Mouse (Mus musculus): ENCODE data around the gene Dlgap1.
"Not testable (repeated sequence)": the region's sequence is repeated elsewhere in the genome, so short reads cannot be mapped to it uniquely, and the experiment has no call there.

The Dlgap1 gene

DNA sequence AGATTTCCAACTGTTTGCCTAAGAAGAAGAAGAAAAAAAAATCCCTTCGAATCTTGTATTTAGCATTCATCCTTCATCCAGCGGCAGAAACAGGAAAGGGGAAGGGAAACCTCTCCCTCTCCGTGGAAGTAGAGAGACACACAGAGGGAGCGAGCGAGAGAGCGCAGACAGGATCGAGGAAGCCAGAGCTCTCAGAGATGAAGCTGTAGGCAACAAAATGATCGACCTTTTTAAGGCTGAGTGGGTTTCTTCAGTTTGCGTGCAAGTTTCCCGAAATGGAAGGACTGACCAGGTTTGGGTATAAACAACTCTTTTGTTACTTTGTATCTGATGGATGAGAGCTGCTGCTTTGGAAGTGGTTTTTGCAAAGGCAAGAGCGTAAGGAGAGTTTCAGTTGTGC lies 553.1 kb downstream of the Dlgap1 start:
- no peak for DNase-seq (ENCODE audit: low read depth in 2 of 2, low spot score in 2 of 2)

DNA sequence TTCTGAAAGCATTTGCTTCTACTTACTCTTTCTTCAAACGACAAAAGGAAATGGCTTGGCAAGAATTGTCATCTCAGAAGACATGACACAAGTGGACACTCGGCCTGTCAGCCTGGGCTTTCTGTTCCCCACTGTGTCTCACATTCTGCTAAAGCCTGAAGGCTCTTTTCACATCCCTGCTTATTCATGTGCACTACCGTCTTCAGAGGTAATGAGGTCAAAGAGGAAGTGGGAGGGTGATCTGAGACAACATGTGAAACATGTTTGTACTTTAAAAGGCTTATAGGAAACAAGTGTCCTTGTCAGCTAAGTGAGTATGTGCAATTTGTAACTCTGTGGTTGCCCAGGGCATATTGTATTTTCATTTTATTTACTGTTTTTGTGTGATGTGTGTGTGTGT lies 557.1 kb downstream of the Dlgap1 start:
- no peak for DNase-seq (ENCODE audit: low read depth in 2 of 2, low spot score in 2 of 2)

DNA sequence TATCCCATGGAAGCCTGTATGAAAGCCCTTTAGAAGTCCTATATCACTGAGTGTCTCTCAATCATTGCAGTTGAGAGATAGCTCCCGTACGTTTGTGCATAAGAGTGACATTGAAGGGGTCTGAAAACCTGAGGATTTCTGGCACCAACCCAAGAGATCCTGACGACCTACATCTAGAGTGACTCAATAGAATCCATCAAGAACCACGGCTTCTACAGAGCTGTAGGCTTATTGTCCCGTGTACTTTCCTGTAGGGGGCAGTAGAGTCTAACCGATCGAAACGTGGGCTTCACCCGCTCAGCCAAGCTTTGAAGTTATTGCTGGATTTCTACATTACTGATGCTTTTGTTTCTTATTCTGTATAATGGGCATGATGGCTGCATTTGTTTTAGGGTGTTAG lies 558.2 kb downstream of the Dlgap1 start:
- DNase-seq (ENCODE audit: low read depth in 2 of 2, low spot score in 2 of 2): peak in 1 of 2 experiments; percentile 19

- DNase-seq (ENCODE audit: low read depth in 2 of 2, low spot score in 2 of 2): no peak
These were observed 559.6 kb downstream of the Dlgap1 start for GRCm38 (mm10) chr17:70528196-70529187.

- DNase-seq (ENCODE audit: low read depth in 2 of 2, low spot score in 2 of 2): no peak
These were observed 565.4 kb downstream of the Dlgap1 start for GRCm38 (mm10) chr17:70534321-70534720.

DNA sequence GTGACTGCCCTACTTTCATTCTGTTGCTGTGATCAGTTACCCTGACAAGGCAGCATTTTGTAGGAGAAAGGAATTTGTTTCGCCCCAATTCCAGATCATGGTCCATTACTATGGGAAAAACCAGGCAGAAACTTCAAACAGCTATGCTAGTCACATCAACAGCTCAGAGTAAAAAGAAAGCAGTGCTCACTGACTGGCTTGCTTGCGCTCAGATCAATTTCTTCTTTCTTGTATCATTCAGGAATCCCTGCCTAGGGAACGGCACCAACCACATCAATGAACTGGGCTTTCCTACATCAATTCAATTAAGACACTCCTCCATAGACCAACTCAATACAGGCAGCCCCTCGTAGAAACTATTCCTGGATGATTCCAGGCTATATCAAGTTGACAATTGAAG lies 572.9 kb downstream of the Dlgap1 start:
- no peak for DNase-seq (ENCODE audit: low read depth in 2 of 2, low spot score in 2 of 2)

DNA sequence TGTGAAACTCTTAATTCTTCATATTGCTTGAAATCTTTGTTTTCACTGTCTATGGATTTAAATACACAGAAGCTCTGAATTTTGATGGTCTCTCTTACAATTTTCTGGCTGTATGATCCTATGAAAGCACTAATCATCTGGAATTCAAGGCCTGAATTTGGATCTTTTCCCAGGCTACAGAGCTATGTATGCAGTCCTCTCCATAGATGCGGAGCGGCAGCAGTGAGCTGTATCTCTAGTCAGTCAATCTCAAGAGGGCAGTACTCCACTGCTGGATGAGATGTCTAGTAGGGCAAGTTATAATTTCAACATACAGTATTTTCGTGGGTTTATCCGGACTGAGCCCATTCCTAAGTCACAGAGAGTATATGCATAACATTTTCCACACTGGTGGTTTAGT lies 581.9 kb downstream of the Dlgap1 start:
- no peak for DNase-seq (ENCODE audit: low read depth in 2 of 2, low spot score in 2 of 2)

DNA sequence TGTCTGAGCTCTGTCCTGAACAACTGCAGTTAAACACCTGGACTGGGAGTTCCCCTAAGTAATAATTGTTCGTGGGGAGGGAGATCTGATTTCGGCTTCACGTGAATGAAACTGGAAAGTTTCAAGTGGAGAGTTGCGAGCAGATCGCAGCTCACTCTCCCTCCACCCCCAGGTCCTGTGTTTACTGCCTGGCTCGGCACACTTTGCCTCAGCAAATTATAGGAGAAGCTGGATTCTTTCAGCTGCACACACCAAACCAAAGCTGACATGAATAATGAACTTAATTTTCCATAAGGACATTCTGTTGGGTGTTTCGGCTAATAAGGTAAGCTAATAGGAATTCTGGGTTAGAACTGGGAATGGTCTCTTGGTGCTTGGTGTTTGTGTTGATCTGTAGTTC lies 592.7 kb downstream of the Dlgap1 start:
- no peak for DNase-seq (ENCODE audit: low read depth in 2 of 2, low spot score in 2 of 2)

GRCm38 (mm10) chr17:70570848-70571247 lies 602.0 kb downstream of the Dlgap1 start:
- DNase-seq (ENCODE audit: low read depth in 2 of 2, low spot score in 2 of 2): no peak

GRCm38 (mm10) chr17:70583042-70583441 lies 614.2 kb downstream of the Dlgap1 start:
- DNase-seq (ENCODE audit: low read depth in 2 of 2, low spot score in 2 of 2): no peak

- DNase-seq (ENCODE audit: low read depth in 2 of 2, low spot score in 2 of 2): no peak
These were observed 618.0 kb downstream of the Dlgap1 start for GRCm38 (mm10) chr17:70586735-70587425.

DNA sequence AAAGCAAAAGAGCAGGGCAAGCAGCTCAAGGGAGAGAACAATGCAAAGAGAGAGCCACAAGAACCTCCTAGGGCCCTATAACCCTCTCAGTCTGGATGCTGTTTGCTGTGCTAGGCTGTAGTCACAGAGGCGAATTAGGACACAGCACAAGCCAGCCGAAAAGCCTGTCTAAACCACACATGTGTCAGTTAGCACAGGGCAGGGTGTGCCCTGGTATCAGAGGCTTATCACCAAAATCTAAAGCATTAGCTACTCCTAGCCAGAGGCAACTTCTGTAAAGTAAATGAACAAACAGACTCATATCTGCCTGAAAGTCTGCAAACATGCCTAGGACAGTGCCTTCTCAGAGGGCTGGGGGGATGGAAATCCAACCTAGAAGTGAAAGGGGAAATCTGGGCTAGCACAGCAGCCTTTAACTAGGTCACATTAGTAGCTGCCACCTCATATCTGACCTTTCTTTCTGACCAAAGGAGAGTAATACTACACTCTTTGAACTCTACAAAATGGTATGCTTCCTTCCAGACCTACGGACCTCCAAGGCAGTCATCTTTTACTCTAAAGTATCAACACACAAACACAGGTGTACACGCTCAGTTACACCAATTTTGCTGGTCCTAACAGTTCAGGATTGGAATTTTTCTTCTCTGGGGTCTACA lies 619.2 kb downstream of the Dlgap1 start:
- DNase-seq (ENCODE audit: low read depth in 2 of 2, low spot score in 2 of 2): not testable (repeated sequence)

- no peak for DNase-seq (ENCODE audit: low read depth in 2 of 2, low spot score in 2 of 2)
These were observed 619.8 kb downstream of the Dlgap1 start for GRCm38 (mm10) chr17:70588691-70589090.

DNA sequence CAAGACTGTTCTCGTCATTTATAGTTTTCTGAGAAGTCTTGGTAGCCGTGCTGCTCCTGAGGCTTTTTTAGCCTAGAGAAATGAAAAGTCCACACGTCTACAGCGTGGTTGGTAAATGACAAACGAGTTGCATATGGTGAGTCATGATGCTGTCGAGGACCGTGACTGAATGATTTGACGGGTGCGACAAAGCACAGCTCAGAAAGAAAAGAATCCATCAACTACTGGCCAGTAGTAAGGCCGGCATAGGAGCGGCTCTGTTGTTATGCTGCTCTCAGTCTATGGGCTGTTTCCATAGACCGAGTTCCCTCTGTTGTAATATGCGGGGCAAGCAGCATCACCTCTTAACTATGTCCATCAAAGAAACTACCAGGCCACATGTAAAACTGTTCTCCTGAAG lies 620.3 kb downstream of the Dlgap1 start:
- DNase-seq (ENCODE audit: low read depth in 2 of 2, low spot score in 2 of 2): no peak

DNA sequence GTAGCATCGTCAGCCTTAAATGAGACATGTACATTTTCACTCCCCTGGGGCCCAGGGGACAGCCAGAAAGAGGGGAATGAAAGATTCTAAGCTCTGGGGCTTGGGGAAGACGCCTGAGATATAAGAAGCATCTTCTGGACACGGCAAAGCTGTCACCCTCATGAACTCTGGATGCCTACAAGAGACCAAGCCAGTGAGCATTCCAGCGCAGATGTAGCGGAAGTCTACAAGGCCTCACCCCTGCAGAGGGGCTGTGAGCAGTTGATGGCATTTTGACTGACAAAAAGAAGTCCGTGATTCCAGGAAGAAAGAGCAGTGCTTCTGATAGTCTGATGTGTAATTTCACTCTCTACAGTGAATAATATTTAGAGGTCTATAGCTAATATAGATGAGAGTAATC lies 621.6 kb downstream of the Dlgap1 start:
- no peak for DNase-seq (ENCODE audit: low read depth in 2 of 2, low spot score in 2 of 2)

GRCm38 (mm10) chr17:70594277-70594676 lies 625.4 kb downstream of the Dlgap1 start:
- no peak for DNase-seq (ENCODE audit: low read depth in 2 of 2, low spot score in 2 of 2)

DNA sequence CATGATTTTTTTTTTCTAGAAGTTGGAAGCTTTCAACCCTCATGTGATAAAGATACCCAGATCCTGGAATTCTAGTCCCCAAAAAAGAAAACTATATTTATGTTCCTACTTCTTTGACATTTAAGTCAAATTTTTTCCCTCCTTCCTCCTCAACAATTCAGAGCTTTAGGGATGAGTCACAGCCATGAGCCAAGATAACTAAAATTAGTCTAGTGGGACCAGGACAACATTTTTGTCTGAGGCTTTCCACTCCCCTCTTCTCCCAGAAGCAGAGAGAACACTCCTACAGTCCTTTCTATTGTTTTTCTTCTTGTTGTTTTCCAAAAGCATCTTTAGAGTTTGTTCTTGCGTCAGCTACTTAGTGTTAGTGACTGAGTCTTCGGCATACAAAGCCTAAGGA lies 627.5 kb downstream of the Dlgap1 start:
- DNase-seq (ENCODE audit: low read depth in 2 of 2, low spot score in 2 of 2): no peak

GRCm38 (mm10) chr17:70600462-70600861 lies 631.6 kb downstream of the Dlgap1 start:
- DNase-seq (ENCODE audit: low read depth in 2 of 2, low spot score in 2 of 2): no peak

- DNase-seq (ENCODE audit: low read depth in 2 of 2, low spot score in 2 of 2): no peak
These were observed 633.2 kb downstream of the Dlgap1 start for GRCm38 (mm10) chr17:70602051-70602450.

DNA sequence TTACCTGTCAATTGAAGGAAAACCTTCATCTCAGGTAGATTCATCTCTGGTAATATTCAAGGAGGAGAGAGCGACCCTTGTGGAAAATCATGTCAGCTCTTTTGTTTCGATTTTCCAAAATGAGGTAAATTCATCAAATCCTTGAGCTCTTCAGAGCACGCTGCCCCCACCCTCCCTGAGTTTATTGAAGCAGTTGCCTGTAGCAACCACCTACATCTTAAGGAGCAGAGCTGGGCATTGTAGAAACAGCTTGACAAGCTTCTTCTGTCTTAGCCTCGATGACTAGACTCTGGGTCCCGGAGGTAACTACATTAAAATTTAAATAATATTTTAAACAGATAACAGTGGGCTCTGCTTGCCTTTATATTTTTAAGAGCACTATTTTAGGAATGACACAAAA lies 636.8 kb downstream of the Dlgap1 start:
- DNase-seq (ENCODE audit: low read depth in 2 of 2, low spot score in 2 of 2): no peak

- no peak for DNase-seq (ENCODE audit: low read depth in 2 of 2, low spot score in 2 of 2)
These were observed 643.3 kb downstream of the Dlgap1 start for GRCm38 (mm10) chr17:70612171-70612570.

DNA sequence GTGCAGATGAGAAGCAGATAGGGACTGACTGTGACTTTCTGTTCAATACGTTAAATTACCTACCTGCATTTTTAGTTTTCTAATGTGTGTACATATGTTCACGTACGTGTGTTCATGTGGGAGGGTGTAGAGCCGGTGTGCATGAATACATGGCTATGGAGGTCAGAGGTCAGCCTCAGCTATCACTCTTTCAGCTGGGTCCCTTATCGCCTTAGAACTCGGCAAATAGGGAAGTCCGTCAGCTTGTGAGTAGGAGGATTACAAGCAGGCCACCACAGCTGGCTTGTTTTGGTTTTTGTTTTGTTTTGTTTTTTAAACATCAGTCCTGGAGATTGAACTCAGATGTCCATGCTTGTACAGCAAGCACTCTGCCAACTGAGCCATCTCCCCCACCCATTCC lies 645.0 kb downstream of the Dlgap1 start:
- DNase-seq (ENCODE audit: low read depth in 2 of 2, low spot score in 2 of 2): no peak

All from CD8-positive naive resting alpha-beta T cell, adult 2 months (primary cell).